Mouse (Mus musculus): Measurements from ENCODE around the gene Ptbp1. TPM values are rescaled to one million over a fixed set of nuclear protein-coding genes. Genes with fewer than 3 reads are reported as not detected.
A peak's percentile ranks its signal among the peaks of the same experiment; 100 is the strongest.

Ptbp1 gene
- polyA plus RNA-seq, 1 experiment, result 188 TPM

- WGBS, result 1% methylated on average over 26 of the region's 26 CpGs
- TF ChIP-seq CTCF (IDR thresholded peaks at IDR 0.05; ENCODE audit: control insufficient read depth, insufficient read depth, low read length) (no peak), POLR2A (IDR thresholded peaks at IDR 0.05; ENCODE audit: borderline replicate concordance, control insufficient read depth, low read depth, low read length) (0 out of 2 replicates have a peak, but pooled peaks have one; percentile 6)
These were observed 19.6 kb downstream of the Ptbp1 start for GRCm38 (mm10) chr10:79873715-79874289.

GRCm38 (mm10) chr10:79874290-79874862 is 20.1 kb downstream of the Ptbp1 start, which contains the start of the genes Prtn3 and Plppr3:
Gene Prtn3 (plus strand): TSS chr10:79874476.
Gene Plppr3 (minus strand): TSS chr10:79874634.
- Histone ChIP-seq H3K27ac (ENCODE audit: control insufficient read depth, insufficient read depth, low read depth, low read length, poor library complexity) (peak within 1 kb of the TSS; percentile 50), H3K4me1 (ENCODE audit: control insufficient read depth, insufficient read depth, low read length) (peaks cover 7% of the 10 kb centered on the region), H3K4me3 (replicated peaks; ENCODE audit: control insufficient read depth, low read depth, low read length) (peak within 1 kb of the TSS; percentile 78)
- no peak for TF ChIP-seq CTCF (IDR thresholded peaks at IDR 0.05; ENCODE audit: control insufficient read depth, insufficient read depth, low read length)
- TF ChIP-seq POLR2A (IDR thresholded peaks at IDR 0.05; ENCODE audit: borderline replicate concordance, control insufficient read depth, low read depth, low read length), result 0 out of 2 replicates have a peak, but pooled peaks have one; percentile 2
- WGBS, result under 1% methylated on average over 57 of the region's 57 CpGs

More at GRCm38 (mm10) chr10:79873715-79874289, 19.6 kb downstream of the Ptbp1 start:
- Histone ChIP-seq H3K4me3 (replicated peaks; ENCODE audit: control insufficient read depth, low read depth, low read length) (peak overlapping the region; percentile 78), H3K4me1 (ENCODE audit: control insufficient read depth, insufficient read depth, low read length) (peaks cover 7% of the 10 kb centered on the region), H3K27ac (ENCODE audit: control insufficient read depth, insufficient read depth, low read depth, low read length, poor library complexity) (no peak overlapping the region; the same call in 1 of the 2 replicates)

- no peak overlapping the region for H3K4me3 ChIP-seq (replicated peaks; ENCODE audit: control insufficient read depth, low read depth, low read length)
- peak overlapping the region; percentile 35 for H3K27ac ChIP-seq (ENCODE audit: control insufficient read depth, insufficient read depth, low read depth, low read length, poor library complexity)
- TF ChIP-seq CTCF (IDR thresholded peaks at IDR 0.05; ENCODE audit: control insufficient read depth, insufficient read depth, low read length) (no peak), POLR2A (IDR thresholded peaks at IDR 0.05; ENCODE audit: borderline replicate concordance, control insufficient read depth, low read depth, low read length) (no peak)
- H3K4me1 ChIP-seq (ENCODE audit: control insufficient read depth, insufficient read depth, low read length), result peaks cover 15% of the 10 kb centered on the region
- WGBS, result 4% methylated on average over 1 of the region's 1 CpGs
These were observed 22.9 kb downstream of the Ptbp1 start for GRCm38 (mm10) chr10:79877174-79877573.

DNA sequence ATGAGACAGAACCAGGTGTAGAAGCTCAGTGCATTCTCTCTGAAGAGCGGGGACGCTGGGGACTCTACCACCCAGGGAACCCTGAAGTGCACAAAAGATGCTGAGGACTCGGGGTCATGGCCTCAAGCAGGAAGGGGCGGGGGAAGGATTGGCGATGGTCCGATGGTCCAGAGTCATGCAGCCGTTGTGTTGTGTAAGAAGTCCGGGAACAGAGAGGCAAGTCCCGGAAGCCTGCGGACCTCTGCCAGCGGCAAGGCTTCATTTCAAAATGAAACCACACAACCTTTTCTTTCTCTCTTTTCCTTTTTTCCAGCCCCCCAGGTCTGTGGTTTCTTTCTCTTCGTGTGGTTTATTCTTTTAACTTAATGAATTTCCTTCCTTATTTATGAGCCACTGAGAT is 23.5 kb downstream of the Ptbp1 start:
- H3K27ac ChIP-seq (ENCODE audit: control insufficient read depth, insufficient read depth, low read depth, low read length, poor library complexity), result peak overlapping the region; percentile 45; the same call in 1 of the 2 replicates
- 2% methylated on average over 12 of the region's 12 CpGs for WGBS
- peaks cover 15% of the 10 kb centered on the region for H3K4me1 ChIP-seq (ENCODE audit: control insufficient read depth, insufficient read depth, low read length)
- H3K4me3 ChIP-seq (replicated peaks; ENCODE audit: control insufficient read depth, low read depth, low read length), result peak overlapping the region; percentile 14
- TF ChIP-seq CTCF (IDR thresholded peaks at IDR 0.05; ENCODE audit: control insufficient read depth, insufficient read depth, low read length) (no peak), POLR2A (IDR thresholded peaks at IDR 0.05; ENCODE audit: borderline replicate concordance, control insufficient read depth, low read depth, low read length) (no peak)

GRCm38 (mm10) chr10:79879527-79879926 is 25.3 kb downstream of the Ptbp1 start:
- Histone ChIP-seq H3K4me1 (ENCODE audit: control insufficient read depth, insufficient read depth, low read length) (peaks cover 12% of the 10 kb centered on the region; the same call in 1 of the 2 replicates), H3K4me3 (replicated peaks; ENCODE audit: control insufficient read depth, low read depth, low read length) (peak overlapping the region; percentile 9), H3K27ac (ENCODE audit: control insufficient read depth, insufficient read depth, low read depth, low read length, poor library complexity) (no peak overlapping the region)
- no peak for TF ChIP-seq CTCF (IDR thresholded peaks at IDR 0.05; ENCODE audit: control insufficient read depth, insufficient read depth, low read length)
- WGBS, result 13% methylated on average over 3 of the region's 3 CpGs

DNA sequence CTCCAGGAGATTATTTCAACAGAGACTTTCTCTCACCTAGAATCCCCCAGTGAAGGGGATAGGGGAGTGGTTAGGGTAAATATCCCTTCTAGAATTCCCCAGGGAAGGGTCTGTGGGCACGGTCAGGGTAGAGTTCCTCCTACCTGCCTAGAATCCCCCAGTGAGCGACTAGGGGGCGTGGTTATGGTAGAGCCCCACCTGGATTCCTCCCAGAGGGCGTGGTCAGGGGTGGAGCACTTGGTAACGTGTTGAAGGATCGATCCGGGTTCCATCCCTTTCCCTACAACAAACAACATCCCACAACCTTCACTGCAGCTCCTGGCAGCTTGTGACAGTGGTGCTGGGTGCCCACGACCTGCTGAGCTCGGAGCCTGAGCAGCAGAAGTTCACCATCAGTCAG is 26.5 kb downstream of the Ptbp1 start:
- H3K4me3 ChIP-seq (replicated peaks; ENCODE audit: control insufficient read depth, low read depth, low read length), result peak overlapping the region; percentile 61
- no peak overlapping the region for H3K27ac ChIP-seq (ENCODE audit: control insufficient read depth, insufficient read depth, low read depth, low read length, poor library complexity)
- 8% methylated on average over 9 of the region's 9 CpGs for WGBS
- peaks cover 13% of the 10 kb centered on the region; the same call in 1 of the 2 replicates for H3K4me1 ChIP-seq (ENCODE audit: control insufficient read depth, insufficient read depth, low read length)
- TF ChIP-seq POLR2A (IDR thresholded peaks at IDR 0.05; ENCODE audit: borderline replicate concordance, control insufficient read depth, low read depth, low read length) (no peak), CTCF (IDR thresholded peaks at IDR 0.05; ENCODE audit: control insufficient read depth, insufficient read depth, low read length) (no peak)

DNA sequence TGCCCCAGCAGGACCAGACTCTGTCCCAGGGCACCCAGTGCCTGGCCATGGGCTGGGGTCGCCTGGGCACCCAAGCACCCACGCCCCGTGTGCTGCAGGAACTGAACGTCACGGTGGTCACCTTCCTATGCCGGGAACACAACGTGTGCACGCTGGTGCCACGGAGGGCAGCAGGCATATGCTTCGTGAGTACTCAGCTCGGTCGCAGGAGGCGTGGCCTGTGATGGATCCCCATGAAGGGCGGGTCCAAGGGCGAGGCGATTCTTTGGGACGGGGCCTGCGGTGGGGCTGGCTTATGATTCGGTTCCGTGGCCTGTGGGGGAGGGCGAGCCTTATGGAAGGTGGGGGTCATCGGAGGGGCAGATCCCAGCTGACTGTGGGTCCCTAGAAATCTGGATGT is 27.8 kb downstream of the Ptbp1 start:
- Histone ChIP-seq H3K27ac (ENCODE audit: control insufficient read depth, insufficient read depth, low read depth, low read length, poor library complexity) (peak overlapping the region; percentile 36), H3K4me3 (replicated peaks; ENCODE audit: control insufficient read depth, low read depth, low read length) (peak overlapping the region; percentile 58), H3K4me1 (ENCODE audit: control insufficient read depth, insufficient read depth, low read length) (peaks cover 12% of the 10 kb centered on the region; the same call in 1 of the 2 replicates)
- TF ChIP-seq CTCF (IDR thresholded peaks at IDR 0.05; ENCODE audit: control insufficient read depth, insufficient read depth, low read length), result no peak
- peak; percentile 59; the same call in 1 of the 2 replicates for TF ChIP-seq POLR2A (IDR thresholded peaks at IDR 0.05; ENCODE audit: borderline replicate concordance, control insufficient read depth, low read depth, low read length)
- WGBS, result under 1% methylated on average over 22 of the region's 22 CpGs

DNA sequence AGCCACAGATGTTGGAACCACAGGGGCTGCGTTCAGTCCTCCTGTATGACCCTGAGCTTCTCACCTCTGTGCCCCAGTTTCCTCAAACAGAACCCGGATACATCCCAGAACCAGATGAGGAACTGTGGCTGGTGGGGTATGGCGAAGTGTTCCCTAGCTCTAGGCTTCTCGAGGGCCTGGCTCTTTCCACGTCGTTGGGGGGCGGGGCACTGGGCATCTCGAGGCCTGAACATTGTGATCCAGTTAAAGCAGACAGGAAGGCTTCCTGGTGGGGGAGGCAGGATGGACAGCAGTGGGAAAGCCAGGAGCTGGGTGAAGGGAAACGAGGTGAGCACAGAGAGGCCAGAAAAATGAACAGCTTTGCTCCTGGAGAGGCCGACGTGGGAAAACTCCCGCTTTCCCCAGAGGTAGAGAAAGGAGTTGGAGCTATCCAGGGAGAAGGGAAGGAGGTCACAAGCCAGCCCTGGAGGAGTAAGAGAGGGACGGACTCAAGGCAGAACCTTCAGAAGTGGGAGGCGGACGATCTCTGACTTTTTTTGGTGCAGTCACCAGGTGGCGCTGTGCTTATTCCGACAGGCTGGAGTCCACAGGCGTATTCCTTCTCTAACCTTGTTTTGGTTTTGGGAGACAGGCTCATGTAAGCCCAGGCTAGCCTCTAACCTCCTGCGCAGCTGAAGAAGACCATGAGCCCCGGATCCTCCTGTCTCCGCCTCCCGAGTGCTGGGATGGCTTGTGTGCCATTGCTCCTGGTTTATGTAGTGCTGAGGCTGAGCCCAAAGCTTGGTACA is 29.3 kb downstream of the Ptbp1 start:
- TF ChIP-seq POLR2A (IDR thresholded peaks at IDR 0.05; ENCODE audit: borderline replicate concordance, control insufficient read depth, low read depth, low read length) (no peak), CTCF (IDR thresholded peaks at IDR 0.05; ENCODE audit: control insufficient read depth, insufficient read depth, low read length) (peak; percentile 92)

More for the DNA sequence above, 29.3 kb downstream of the Ptbp1 start:
- H3K4me1 ChIP-seq (ENCODE audit: control insufficient read depth, insufficient read depth, low read length), result peaks cover 12% of the 10 kb centered on the region; the same call in 1 of the 2 replicates
- 11% methylated on average over 22 of the region's 22 CpGs for WGBS
- peak overlapping the region; percentile 5; the same call in 1 of the 2 replicates for H3K27ac ChIP-seq (ENCODE audit: control insufficient read depth, insufficient read depth, low read depth, low read length, poor library complexity)
- H3K4me3 ChIP-seq (replicated peaks; ENCODE audit: control insufficient read depth, low read depth, low read length), result no peak overlapping the region
